Mouse (Mus musculus): Measurements from ENCODE around the gene Prdm10. TPM values are rescaled to one million over a fixed set of nuclear protein-coding genes. Genes with fewer than 3 reads are reported as not detected.
A peak's percentile ranks its signal among the peaks of the same experiment; 100 is the strongest.

Prdm10 gene
- polyA plus RNA-seq, 2 experiments = 2.3 to 4.9 TPM

DNA sequence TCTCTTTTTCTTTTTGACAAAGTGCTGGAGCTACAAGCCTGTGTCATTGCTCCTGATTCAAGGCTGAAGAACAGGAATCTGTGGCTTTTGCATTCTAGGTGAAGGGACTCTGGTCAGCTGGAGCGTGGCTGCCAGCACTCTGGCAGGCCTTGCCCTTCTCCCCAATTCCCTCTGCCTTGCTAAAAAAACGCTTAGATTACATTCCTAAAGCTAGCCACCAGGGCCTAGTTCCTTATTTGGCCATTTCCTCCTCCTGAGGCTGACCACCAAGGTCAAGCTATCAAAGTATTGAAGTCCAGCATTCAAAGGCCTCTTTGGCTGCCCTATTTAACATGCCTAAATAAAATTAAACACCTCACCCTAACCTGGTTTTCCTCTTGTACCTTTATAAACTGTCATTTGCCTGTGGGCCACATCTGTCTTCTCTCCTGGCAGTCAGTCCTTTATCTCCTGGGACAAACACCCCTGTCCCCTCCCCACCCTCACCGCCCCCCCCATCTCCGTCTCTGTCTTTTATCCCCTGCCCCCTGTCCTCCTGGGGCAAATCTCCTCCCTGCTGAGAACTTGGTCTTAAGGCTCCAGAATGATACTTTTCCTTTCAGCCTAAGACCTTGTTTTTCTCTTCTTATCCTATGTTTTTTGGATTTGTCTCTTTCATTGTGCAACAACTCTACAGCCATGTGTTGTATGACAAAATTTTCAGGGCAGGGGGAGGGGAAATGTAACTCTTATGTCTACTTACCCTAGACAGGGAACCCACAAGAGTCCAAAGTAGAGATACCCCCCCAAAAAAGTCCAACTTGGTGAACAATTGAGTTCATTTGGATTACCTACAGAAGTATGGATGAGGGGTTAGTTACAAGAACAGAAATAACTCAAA lies 17.9 kb upstream of the Prdm10 start:
- TF ChIP-seq CTCF (IDR thresholded peaks at IDR 0.05; ENCODE audit: low read depth) = no peak
- no peak for TF ChIP-seq EP300 (IDR thresholded peaks at IDR 0.05; ENCODE audit: low read depth)
- peaks cover 36 to 40% of the 10 kb centered on the region in 2 experiments for H3K4me1 ChIP-seq (replicated peaks; ENCODE audit: control insufficient read depth in 2 of 2, insufficient read depth in 2 of 2, low read length in 1 of 2)
- no peaks in the 10 kb centered on the region for H3K27me3 ChIP-seq (ENCODE audit: control insufficient read depth, insufficient read depth, low read length)
- H3K9ac ChIP-seq (replicated peaks) = peak overlapping the region; percentile 1; the same call in 1 of the 2 replicates
- no peak overlapping the region for H3K4me3 ChIP-seq (ENCODE audit: insufficient read depth in 1 of 2, low read depth in 2 of 2, low read length in 2 of 2)
- peak overlapping the region; percentile 26; the same call in 1 of the 2 replicates for H3K27ac ChIP-seq
- WGBS (ENCODE audit: insufficient replicate concordance) = 25% methylated on average over 4 of the region's 4 CpGs
- DNase-seq (ENCODE audit: low read depth in 3 of 3, low spot score in 3 of 3) = no peak
- peak; percentile 38; the same call in 1 of the 2 replicates for ATAC-seq (ENCODE audit: insufficient read depth)
- no peaks in the 10 kb centered on the region for H3K9me3 ChIP-seq (ENCODE audit: control insufficient read depth, low read length)
- H3K36me3 ChIP-seq (replicated peaks; ENCODE audit: control insufficient read depth, insufficient read depth, low read depth) = no peaks in the 10 kb centered on the region
- no peak overlapping the region for H3K4me2 ChIP-seq (ENCODE audit: low read depth)

DNA sequence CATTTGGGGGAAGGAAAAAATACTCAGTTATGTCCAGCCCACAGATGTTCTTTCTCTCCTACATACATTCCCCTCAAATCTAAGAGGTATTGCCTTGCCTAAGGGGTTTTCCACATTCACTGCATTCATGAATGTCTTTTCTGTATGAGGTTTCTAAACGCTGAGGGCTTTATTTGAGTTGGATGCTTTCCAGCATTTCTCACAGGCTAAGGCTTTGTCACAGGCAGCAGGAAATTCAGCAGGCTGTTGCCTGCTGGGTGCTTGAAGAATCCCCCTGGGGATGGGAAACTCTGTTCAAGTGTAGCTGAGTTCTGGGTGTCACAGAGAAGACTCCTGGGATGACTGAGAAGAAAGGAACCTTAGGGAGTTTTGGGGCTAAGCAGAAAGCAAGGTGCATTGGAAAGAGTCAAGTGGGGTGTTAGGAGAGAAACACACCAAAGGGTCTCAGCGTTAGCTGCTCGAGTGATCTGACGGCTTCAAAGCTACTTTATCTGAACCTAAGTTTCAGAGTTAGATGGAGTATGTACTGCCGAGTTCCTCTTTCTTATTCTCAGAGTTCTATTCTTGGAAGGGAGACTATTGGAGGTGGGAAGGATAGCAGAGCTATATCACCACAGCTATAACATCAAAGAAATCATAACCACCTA lies 14.2 kb upstream of the Prdm10 start:
- ATAC-seq (ENCODE audit: insufficient read depth) = no peak
- TF ChIP-seq CTCF (IDR thresholded peaks at IDR 0.05; ENCODE audit: low read depth) (no peak), EP300 (IDR thresholded peaks at IDR 0.05; ENCODE audit: low read depth) (no peak)
- DNase-seq (ENCODE audit: low read depth in 3 of 3, low spot score in 3 of 3) = no peak
- Histone ChIP-seq H3K9me3 (ENCODE audit: control insufficient read depth, low read length) (no peaks in the 10 kb centered on the region), H3K9ac (replicated peaks) (no peak overlapping the region; the same call in 1 of the 2 replicates), H3K4me3 (ENCODE audit: insufficient read depth in 1 of 2, low read depth in 2 of 2, low read length in 2 of 2) (no peak overlapping the region), H3K27ac (no peak overlapping the region), H3K27me3 (ENCODE audit: control insufficient read depth, insufficient read depth, low read length) (no peaks in the 10 kb centered on the region), H3K4me1 (replicated peaks; ENCODE audit: control insufficient read depth in 2 of 2, insufficient read depth in 2 of 2, low read length in 1 of 2) (peaks cover 17 to 27% of the 10 kb centered on the region in 2 experiments), H3K4me2 (ENCODE audit: low read depth) (no peak overlapping the region), H3K36me3 (replicated peaks; ENCODE audit: control insufficient read depth, insufficient read depth, low read depth) (no peaks in the 10 kb centered on the region)
- 28% methylated on average over 5 of the region's 5 CpGs for WGBS (ENCODE audit: insufficient replicate concordance)

DNA sequence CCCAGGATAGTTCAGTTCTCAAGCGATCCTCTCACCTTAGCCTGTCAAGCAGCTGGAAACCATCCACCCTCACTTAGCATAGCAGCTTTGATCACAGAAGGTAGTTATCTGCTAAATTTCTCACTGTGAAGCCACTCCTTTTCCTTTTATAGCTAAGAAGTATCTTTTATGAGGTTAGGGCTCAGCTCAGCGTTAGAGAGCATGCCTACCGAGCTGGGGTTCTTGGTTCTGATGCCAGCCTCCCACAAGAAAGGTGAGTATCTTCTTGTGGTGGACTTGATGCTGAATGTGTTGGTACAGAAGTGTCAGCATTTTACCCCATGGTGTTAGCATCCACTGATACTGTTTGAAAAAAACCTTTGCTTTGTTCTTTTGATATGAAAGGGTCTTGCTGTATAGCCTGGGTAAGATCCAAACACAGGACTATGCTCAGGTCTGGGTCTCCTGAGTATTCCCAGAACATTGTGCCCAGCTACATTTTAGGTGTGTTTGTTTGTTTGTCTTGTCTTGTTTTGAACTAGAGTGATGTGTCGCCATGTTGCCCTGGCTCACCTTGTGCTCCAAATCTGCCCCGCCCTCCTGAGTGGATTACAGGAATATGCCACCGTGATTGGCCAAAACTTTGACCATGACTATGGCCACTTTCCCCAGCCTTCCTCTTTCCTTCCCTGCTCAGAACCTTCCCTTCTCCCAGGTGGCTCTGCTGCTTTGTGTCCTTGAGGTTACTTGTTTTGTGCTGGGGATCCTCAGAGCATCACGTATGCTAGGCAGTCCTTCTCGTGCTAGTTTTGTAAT lies 8.9 kb upstream of the Prdm10 start:
- Histone ChIP-seq H3K36me3 (replicated peaks; ENCODE audit: control insufficient read depth, insufficient read depth, low read depth) (no peaks in the 10 kb centered on the region), H3K4me2 (ENCODE audit: low read depth) (peak overlapping the region; percentile 54), H3K27me3 (ENCODE audit: control insufficient read depth, insufficient read depth, low read length) (no peaks in the 10 kb centered on the region), H3K27ac (peak overlapping the region; percentile 91), H3K4me3 (ENCODE audit: insufficient read depth in 1 of 2, low read depth in 2 of 2, low read length in 2 of 2) (no peak overlapping the region), H3K9ac (replicated peaks) (peak overlapping the region; percentile 58), H3K9me3 (ENCODE audit: control insufficient read depth, low read length) (no peaks in the 10 kb centered on the region), H3K4me1 (replicated peaks; ENCODE audit: control insufficient read depth in 2 of 2, insufficient read depth in 2 of 2, low read length in 1 of 2) (peaks cover 25 to 34% of the 10 kb centered on the region in 2 experiments)
- ATAC-seq (ENCODE audit: insufficient read depth) = peak; percentile 29; the same call in 1 of the 2 replicates
- DNase-seq (ENCODE audit: low read depth in 3 of 3, low spot score in 3 of 3) = no peak
- WGBS (ENCODE audit: insufficient replicate concordance) = 67% methylated on average over 8 of the region's 8 CpGs
- no peak for TF ChIP-seq EP300 (IDR thresholded peaks at IDR 0.05; ENCODE audit: low read depth)
- TF ChIP-seq CTCF (IDR thresholded peaks at IDR 0.05; ENCODE audit: low read depth) = no peak

DNA sequence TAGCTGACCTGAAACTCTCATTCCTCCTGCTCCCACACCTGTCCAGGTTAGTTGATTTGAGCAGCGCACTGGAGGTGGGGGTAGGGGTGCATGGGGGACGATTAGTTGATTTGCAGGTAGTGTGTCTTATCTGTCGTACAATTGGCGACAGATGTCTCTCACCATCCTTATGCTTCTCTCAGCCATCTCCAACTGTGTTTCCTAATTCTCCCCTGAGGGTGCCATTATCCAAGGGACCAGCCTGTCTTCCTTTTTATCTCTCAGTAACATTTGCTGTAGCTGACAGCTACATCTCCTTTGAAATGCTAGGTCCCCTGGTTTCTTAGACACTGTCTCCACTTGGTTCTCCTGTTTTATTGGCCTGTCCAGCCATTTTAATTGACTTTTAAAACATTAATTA lies 8.2 kb upstream of the Prdm10 start:
- no peaks in the 10 kb centered on the region for H3K9me3 ChIP-seq (ENCODE audit: control insufficient read depth, low read length)
- peak overlapping the region; percentile 58 for H3K9ac ChIP-seq (replicated peaks)
- ATAC-seq (ENCODE audit: insufficient read depth) (peak; percentile 89), DNase-seq (ENCODE audit: low read depth in 3 of 3, low spot score in 3 of 3) (peak; percentile 74 to 79 (median 77))
- H3K4me3 ChIP-seq (ENCODE audit: insufficient read depth in 1 of 2, low read depth in 2 of 2, low read length in 2 of 2) = no peak overlapping the region; a peak in 1 of 4 replicates
- peaks cover 25 to 31% of the 10 kb centered on the region in 2 experiments for H3K4me1 ChIP-seq (replicated peaks; ENCODE audit: control insufficient read depth in 2 of 2, insufficient read depth in 2 of 2, low read length in 1 of 2)
- 10% methylated on average over 4 of the region's 4 CpGs for WGBS (ENCODE audit: insufficient replicate concordance)
- peak overlapping the region; percentile 91 for H3K27ac ChIP-seq
- H3K36me3 ChIP-seq (replicated peaks; ENCODE audit: control insufficient read depth, insufficient read depth, low read depth) = no peaks in the 10 kb centered on the region
- TF ChIP-seq EP300 (IDR thresholded peaks at IDR 0.05; ENCODE audit: low read depth) = peak; percentile 93
- no peak for TF ChIP-seq CTCF (IDR thresholded peaks at IDR 0.05; ENCODE audit: low read depth)
- peak overlapping the region; percentile 54 for H3K4me2 ChIP-seq (ENCODE audit: low read depth)
- H3K27me3 ChIP-seq (ENCODE audit: control insufficient read depth, insufficient read depth, low read length) = no peaks in the 10 kb centered on the region
